Comparison of ENCODE assay signal across 24 mouse cellular contexts in the genomic region with DNA sequence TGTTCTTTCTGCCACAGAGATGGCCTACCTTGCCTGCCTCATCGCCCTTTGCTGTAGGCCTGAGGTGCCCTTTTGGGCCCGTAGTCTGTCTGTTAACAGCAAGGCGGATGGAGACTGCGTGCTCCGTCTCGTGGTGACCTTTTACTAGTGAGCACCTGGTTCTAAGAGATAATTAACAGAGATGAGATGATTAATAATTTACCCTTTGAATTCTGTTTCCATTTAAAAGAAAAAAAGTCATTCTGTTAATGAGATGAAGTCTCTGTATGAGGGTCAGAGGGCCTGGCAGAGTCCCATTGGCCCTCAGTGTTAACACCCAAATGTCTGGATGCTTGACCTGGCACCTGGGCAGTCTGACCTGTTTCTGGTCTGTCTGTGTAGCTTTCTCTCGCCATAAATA. TPM values are rescaled to one million over a fixed set of nuclear protein-coding genes. Genes with fewer than 3 reads are reported as not detected.
DNase-seq lines count a peak whose midpoint lies in the region; TF ChIP-seq lines count a peak whose summit lies in the region.
"Had no signal": no experiment of that assay in that cellular context is flagged by ENCODE, and none has a peak within 500 bp of the region (broad histone marks: within the 10 kb centered on the region; RNA-seq: fewer than 3 reads in every experiment).

No protein-coding gene starts in this region.

- no peaks in the 10 kb centered on the region; the same call in 1 of the 2 replicates for H3K27me3 ChIP-seq in heart, embryonic 10.5 days (ENCODE audit: insufficient read depth, poor library complexity, severe bottlenecking)
- H3K27me3 ChIP-seq: embryonic facial prominence, embryonic 13.5 days; hindbrain, embryonic 13.5 days; limb, embryonic 13.5 days; midbrain, embryonic 15.5 days; neural tube, embryonic 15.5 days; Patski had no signal

- 0 out of 2 replicates have a peak overlapping the region, but pooled peaks have one; percentile 26 for H3K27ac ChIP-seq in heart, embryonic 10.5 days
- H3K27ac ChIP-seq: hindbrain, embryonic 13.5 days; limb, embryonic 13.5 days; midbrain, embryonic 15.5 days; neural tube, embryonic 15.5 days had no signal

- DNase-seq in heart, embryonic 10.5 days (ENCODE audit: low spot score): no peak
- no peak for DNase-seq in heart, adult 9 months (ENCODE audit: low spot score in 2 of 2)
- peak; percentile 87 for DNase-seq in kidney, adult 9 months
- DNase-seq in kidney, postnatal 14 days: peak; percentile 77
- DNase-seq in embryo, embryonic 10.5 days (ENCODE audit: low spot score): no peak
- no peak for DNase-seq in right cerebral cortex, postnatal 4 days
- DNase-seq in lung, adult 2 months: no peak
- DNase-seq: adrenal gland, postnatal 10 days; cerebellum, adult 11-12 months; cerebellum, adult 9-11 months; gastrocnemius, postnatal 10 days; heart, postnatal 4 days; retina, postnatal 1 day; right cerebral cortex, postnatal 14 days; spleen, adult 18-20 months; thymus, postnatal 25 days had no signal

- peaks cover 66% of the 10 kb centered on the region for H3K4me1 ChIP-seq in heart, embryonic 10.5 days
- no peaks in the 10 kb centered on the region for H3K4me1 ChIP-seq in lung, adult 2 months (ENCODE audit: control insufficient read depth, insufficient read depth, low read length)

- no peak for TF ChIP-seq POLR2A in lung, adult 2 months (IDR thresholded peaks at IDR 0.05; ENCODE audit: borderline replicate concordance, extremely low read depth, low read depth, low read length)

- 87% methylated on average over 7 of the region's 7 CpGs for WGBS in heart, embryonic 10.5 days
- 94% methylated on average over 7 of the region's 7 CpGs for WGBS in lung, adult 2 months

- no peaks in the 10 kb centered on the region for H3K9me3 ChIP-seq in heart, embryonic 10.5 days
- H3K9me3 ChIP-seq: embryonic facial prominence, embryonic 13.5 days; hindbrain, embryonic 13.5 days; limb, embryonic 13.5 days; midbrain, embryonic 15.5 days; neural tube, embryonic 15.5 days had no signal

- no peaks in the 10 kb centered on the region for H3K36me3 ChIP-seq in heart, embryonic 10.5 days
- H3K36me3 ChIP-seq: embryonic facial prominence, embryonic 13.5 days; hindbrain, embryonic 13.5 days; limb, embryonic 13.5 days; midbrain, embryonic 15.5 days; neural tube, embryonic 15.5 days had no signal

- TF ChIP-seq CTCF in lung, adult 2 months (IDR thresholded peaks at IDR 0.05; ENCODE audit: insufficient read depth, low read length): no peak

- H3K4me3 ChIP-seq in heart, embryonic 10.5 days: no peak overlapping the region
- H3K4me3 ChIP-seq in lung, adult 2 months (replicated peaks; ENCODE audit: extremely low read depth, low read depth, low read length): no peak overlapping the region
- H3K4me3 ChIP-seq: embryonic facial prominence, embryonic 13.5 days; erythroblast, embryonic 14.5 days; hindbrain, embryonic 13.5 days; layer of hippocampus, adult 2 months; limb, embryonic 13.5 days; midbrain, embryonic 15.5 days; neural tube, embryonic 15.5 days had no signal

RNA-seq across cellular contexts. Expression of gene Sh3bgrl2, which starts 14.8 kb away (rescaled TPM):
- polyA plus RNA-seq in heart, embryonic 10.5 days (2016; fragmentation: Nextera tagmentation; extraction: Ambion mirVana): 16.2 and 17.6 TPM in 2 replicates
- polyA plus RNA-seq in lung, adult 2 months (2012; rRNA removed): 4.5 and 7.3 TPM in 2 replicates

Comparison
In these comparisons a context has a peak if more than half of its experiments do, and no peak if none do; other contexts are left out.
1. DNase-seq: peak in kidney, adult 9 months (single experiment) and kidney, postnatal 14 days (single experiment); none in heart, embryonic 10.5 days (single experiment), heart, adult 9 months (0 of 2), embryo, embryonic 10.5 days (single experiment), right cerebral cortex, postnatal 4 days (single experiment) and lung, adult 2 months (single experiment).